Mouse (Mus musculus) ES-Bruce4 (cell line): Measurements from ENCODE around the gene Brd2. TPM values are rescaled to one million over a fixed set of nuclear protein-coding genes. Genes with fewer than 3 reads are reported as not detected.
A peak's percentile ranks its signal among the peaks of the same experiment; 100 is the strongest.

ENCODE experiments used
- H3K27ac ChIP-seq: 2 replicates; pipeline ENCODE4 v1.5.1; 2012; ENCODE audit warnings: low read length, inconsistent platforms; ENCODE audit not compliant: insufficient read depth
- H3K27me3 ChIP-seq: 2 replicates; pipeline ENCODE4 v1.6.1; 2012; ENCODE audit warnings: mild to moderate bottlenecking, low read length, inconsistent platforms; ENCODE audit not compliant: control insufficient read depth, poor library complexity, insufficient read depth, severe bottlenecking
- H3K36me3 ChIP-seq: 2 replicates; pipeline ENCODE4 v1.6.1; 2012; ENCODE audit warnings: inconsistent platforms, mild to moderate bottlenecking, low read length, moderate library complexity; ENCODE audit not compliant: control insufficient read depth, poor library complexity, insufficient read depth, severe bottlenecking
- H3K4me1 ChIP-seq: one replicate; pipeline ENCODE4 v1.8.1; 2011; ENCODE audit warnings: low read length; ENCODE audit not compliant: control insufficient read depth, insufficient read depth
- H3K4me3 ChIP-seq: 2 replicates; pipeline ENCODE4 v1.5.1; 2011; ENCODE audit warnings: low read depth, mild to moderate bottlenecking, low read length
- H3K9ac ChIP-seq: 2 replicates; pipeline ENCODE4 v1.6.1; 2012; ENCODE audit warnings: low read depth, mild to moderate bottlenecking, inconsistent platforms; ENCODE audit not compliant: poor library complexity, severe bottlenecking
- H3K9me3 ChIP-seq: replicated peaks from 2 replicates; pipeline ENCODE4 v1.6.1; 2012; ENCODE audit warnings: mild to moderate bottlenecking, low read length, inconsistent platforms; ENCODE audit not compliant: control insufficient read depth, poor library complexity, insufficient read depth, severe bottlenecking
- CTCF ChIP-seq: IDR thresholded peaks from one replicate; pipeline ENCODE4 v1.8.1; 2011; ENCODE audit warnings: low read depth, low read length
- EP300 ChIP-seq: IDR thresholded peaks from 2 replicates; pipeline ENCODE4 v1.6.1; 2011; ENCODE audit warnings: low read depth, low read length; ENCODE audit not compliant: insufficient read depth
- POLR2A ChIP-seq: IDR thresholded peaks from one replicate; pipeline ENCODE4 v1.8.1; 2011; ENCODE audit warnings: low read length; ENCODE audit not compliant: insufficient read depth
- polyA plus RNA-seq: library from polyadenylated mRNA; stranded (reverse); fragments of >200 nt; gene quantifications from 2 replicates; pipeline ENCODE4 v1.2.4, GENCODE M21; 2011; ENCODE audit warnings: low read depth; ENCODE audit not compliant: missing spikeins, insufficient read depth, insufficient read length

Gene Brd2
- polyA plus RNA-seq, 1 experiment = 199 TPM

- Histone ChIP-seq H3K9ac (no peak within 1 kb of the TSS), H3K27ac (no peak within 1 kb of the TSS), H3K4me1 (no peaks in the 10 kb centered on the region), H3K27me3 (no peaks in the 10 kb centered on the region), H3K4me3 (no peak within 1 kb of the TSS), H3K9me3 (no peaks in the 10 kb centered on the region), H3K36me3 (no peaks in the 10 kb centered on the region)
- TF ChIP-seq POLR2A = no peak
- no peak for TF ChIP-seq CTCF
- no peak for TF ChIP-seq EP300
Measured at GRCm38 (mm10) chr17:34092197-34092875, 30.1 kb downstream of the Brd2 start, which contains the start of gene H2-Oa. TSS of gene H2-Oa (plus strand) at chr17:34092340.

DNA sequence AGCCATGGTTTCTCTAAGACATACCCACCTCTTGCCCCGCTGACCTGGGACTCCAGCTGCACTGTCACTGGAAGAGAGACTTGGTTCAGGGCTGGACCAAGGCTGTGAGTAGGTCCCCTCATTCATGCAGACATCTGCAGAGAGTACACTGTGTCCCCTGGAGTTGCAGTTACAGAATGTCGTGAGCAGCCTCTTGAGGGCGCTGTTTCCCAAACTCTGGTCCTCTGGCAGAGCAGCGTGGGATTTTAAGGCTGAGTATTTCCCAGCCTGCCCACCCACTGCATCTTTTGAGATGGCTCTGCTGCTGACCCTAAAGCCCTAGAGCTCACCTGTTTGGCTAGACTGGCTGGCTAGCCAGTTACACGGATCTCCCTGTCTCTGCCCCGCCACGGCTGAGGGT is 31.5 kb downstream of the Brd2 start:
- H3K4me3 ChIP-seq = no peak overlapping the region
- H3K9me3 ChIP-seq = no peaks in the 10 kb centered on the region
- no peaks in the 10 kb centered on the region for H3K27me3 ChIP-seq
- H3K4me1 ChIP-seq = no peaks in the 10 kb centered on the region
- H3K9ac ChIP-seq = no peak overlapping the region
- no peaks in the 10 kb centered on the region for H3K36me3 ChIP-seq
- TF ChIP-seq POLR2A (no peak), EP300 (no peak), CTCF (peak; percentile 87)
- no peak overlapping the region for H3K27ac ChIP-seq

DNA sequence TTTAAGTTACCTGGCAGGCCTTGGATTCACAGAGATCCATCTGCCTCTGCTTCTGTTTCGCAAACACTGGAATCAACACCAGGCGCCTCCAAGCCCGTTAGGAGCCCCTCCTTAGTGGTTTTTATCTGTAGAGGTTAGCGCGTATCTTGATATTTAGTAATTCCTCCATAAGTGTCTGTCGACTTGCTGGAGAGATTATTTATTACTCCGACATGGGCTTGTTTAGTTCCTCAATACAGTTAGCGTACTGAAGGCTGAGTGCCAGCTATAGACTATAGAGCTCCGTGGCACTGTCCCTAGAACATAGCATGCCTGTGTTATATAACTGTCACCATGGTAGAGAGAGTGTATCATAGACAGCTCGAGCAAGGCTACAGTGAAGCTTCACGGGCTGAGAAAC is 34.3 kb downstream of the Brd2 start:
- no peaks in the 10 kb centered on the region for H3K27me3 ChIP-seq
- no peak overlapping the region for H3K4me3 ChIP-seq
- no peak overlapping the region for H3K27ac ChIP-seq
- no peaks in the 10 kb centered on the region for H3K36me3 ChIP-seq
- no peak overlapping the region for H3K9ac ChIP-seq
- no peak for TF ChIP-seq CTCF
- TF ChIP-seq POLR2A = no peak
- no peak for TF ChIP-seq EP300
- H3K9me3 ChIP-seq = no peaks in the 10 kb centered on the region
- H3K4me1 ChIP-seq = peaks cover 2% of the 10 kb centered on the region

- Histone ChIP-seq H3K27me3 (no peaks in the 10 kb centered on the region), H3K9me3 (no peaks in the 10 kb centered on the region), H3K27ac (no peak overlapping the region), H3K36me3 (no peaks in the 10 kb centered on the region), H3K9ac (no peak overlapping the region), H3K4me3 (no peak overlapping the region), H3K4me1 (peaks cover 2% of the 10 kb centered on the region)
- TF ChIP-seq EP300 (no peak), CTCF (no peak), POLR2A (no peak)
Measured at GRCm38 (mm10) chr17:34087386-34087785, 35.0 kb downstream of the Brd2 start.

GRCm38 (mm10) chr17:34083104-34083503 is 39.3 kb downstream of the Brd2 start:
- Histone ChIP-seq H3K9ac (no peak overlapping the region), H3K4me1 (peaks cover 4% of the 10 kb centered on the region), H3K9me3 (no peaks in the 10 kb centered on the region), H3K4me3 (no peak overlapping the region), H3K27me3 (no peaks in the 10 kb centered on the region), H3K27ac (no peak overlapping the region), H3K36me3 (no peaks in the 10 kb centered on the region)
- TF ChIP-seq POLR2A (no peak), CTCF (no peak), EP300 (no peak)

- Histone ChIP-seq H3K27me3 (no peaks in the 10 kb centered on the region), H3K9ac (no peak overlapping the region), H3K9me3 (no peaks in the 10 kb centered on the region), H3K27ac (no peak overlapping the region), H3K36me3 (no peaks in the 10 kb centered on the region), H3K4me3 (no peak overlapping the region), H3K4me1 (peaks cover 4% of the 10 kb centered on the region)
- TF ChIP-seq POLR2A (no peak), EP300 (no peak), CTCF (no peak)
Measured at GRCm38 (mm10) chr17:34079621-34080020, 42.8 kb downstream of the Brd2 start.
